Mouse (Mus musculus) left cerebral cortex, postnatal 14 days (tissue): Measurements from ENCODE around the gene Hnrnpul2. TPM values are rescaled to one million over a fixed set of nuclear protein-coding genes. Genes with fewer than 3 reads are reported as not detected.

Experiments
- total RNA-seq, 2 experiments: library from RNA; stranded (reverse); gene quantifications; 2 replicates each; pipeline ENCODE4 v1.2.3; 2021

Gene Hnrnpul2
- total RNA-seq, 2 experiments from 2014 or later: 92.3 to 95.8 TPM

Other genes starting within 250 kb of the Hnrnpul2 start
- gene Slc22a8, start 228.8 kb upstream of the Hnrnpul2 start, total RNA-seq: 10 to 100 TPM; 22.1 to 23.8 TPM
- gene Slc22a6, start 202.0 kb upstream of the Hnrnpul2 start, total RNA-seq: 1 to 10 TPM; 4.8 to 5.7 TPM
- gene Chrm1, start 156.2 kb upstream of the Hnrnpul2 start, total RNA-seq: 100 to 1,000 TPM; 148 to 165 TPM
- 100 to 1,000 TPM; 182 to 189 TPM for gene Slc3a2, start 96.6 kb upstream of the Hnrnpul2 start, total RNA-seq
- gene Wdr74, start 84.2 kb upstream of the Hnrnpul2 start, total RNA-seq: 10 to 100 TPM; 42.3 to 43.9 TPM
- not detected for gene 1700092M07Rik, start 79.3 kb upstream of the Hnrnpul2 start, total RNA-seq
- gene Stx5a, start 78.6 kb upstream of the Hnrnpul2 start, total RNA-seq: 10 to 100 TPM; 63.6 to 64.6 TPM
- 10 to 100 TPM; 61.9 to 73.6 TPM for gene Nxf1, start 62.9 kb upstream of the Hnrnpul2 start, total RNA-seq
- gene Tmem223, start 49.0 kb upstream of the Hnrnpul2 start, total RNA-seq: 10 to 100 TPM; 80.1 to 91.9 TPM
- gene Tmem179b, start 45.5 kb upstream of the Hnrnpul2 start, total RNA-seq: 10 to 100 TPM in 1 of 2 experiments, 1 to 10 TPM in 1; 8.9 to 10.9 TPM
- 10 to 100 TPM; 11.9 to 13.4 TPM for gene Taf6l, start 33.6 kb upstream of the Hnrnpul2 start, total RNA-seq
- gene Polr2g, start 21.4 kb upstream of the Hnrnpul2 start, total RNA-seq: 100 to 1,000 TPM; 108 to 110 TPM
- 1 to 10 TPM; 4.2 to 5.1 TPM for gene Zbtb3, start 17.5 kb upstream of the Hnrnpul2 start, total RNA-seq
- gene Ttc9c, start 677 bp upstream of the Hnrnpul2 start, total RNA-seq: 10 to 100 TPM; 28.2 to 30.5 TPM
- not detected for gene AC129217.1, start 9.8 kb downstream of the Hnrnpul2 start, total RNA-seq
- 100 to 1,000 TPM; 111 to 117 TPM for gene Bscl2, start 17.5 kb downstream of the Hnrnpul2 start, total RNA-seq
- 100 to 1,000 TPM; 268 to 295 TPM for gene Gng3, start 19.2 kb downstream of the Hnrnpul2 start, total RNA-seq
- under 1 TPM; 0.88 to 0.91 TPM for gene Lrrn4cl, start 30.8 kb downstream of the Hnrnpul2 start, total RNA-seq
- gene Ubxn1, start 51.5 kb downstream of the Hnrnpul2 start, total RNA-seq: 10 to 100 TPM; 91.5 to 93.8 TPM
- gene Uqcc3, start 60.9 kb downstream of the Hnrnpul2 start, total RNA-seq: 10 to 100 TPM; 30.6 to 36.9 TPM
- gene Lbhd1, start 63.7 kb downstream of the Hnrnpul2 start, total RNA-seq: 1 to 10 TPM; 4.0 to 4.3 TPM
- not detected for gene Gm49403, start 63.9 kb downstream of the Hnrnpul2 start, total RNA-seq
- gene 1810009A15Rik, start 68.8 kb downstream of the Hnrnpul2 start, total RNA-seq: 10 to 100 TPM; 15.9 to 22.2 TPM
- gene Gm49416, start 68.9 kb downstream of the Hnrnpul2 start, total RNA-seq: 1 to 10 TPM; 2.4 to 4.3 TPM
- gene Ints5, start 73.0 kb downstream of the Hnrnpul2 start, total RNA-seq: 10 to 100 TPM; 23.0 to 23.4 TPM
- 100 to 1,000 TPM in 1 of 2 experiments, 10 to 100 TPM in 1; 97.6 to 104 TPM for gene Ganab, start 78.1 kb downstream of the Hnrnpul2 start, total RNA-seq
- 100 to 1,000 TPM; 134 to 142 TPM for gene B3gat3, start 100.4 kb downstream of the Hnrnpul2 start, total RNA-seq
- 1 to 10 TPM; 3.5 to 4.0 TPM for gene Rom1, start 109.3 kb downstream of the Hnrnpul2 start, total RNA-seq
- 1 to 10 TPM; 7.4 to 9.0 TPM for gene Eml3, start 109.5 kb downstream of the Hnrnpul2 start, total RNA-seq
- gene Mta2, start 121.9 kb downstream of the Hnrnpul2 start, total RNA-seq: 10 to 100 TPM; 48.6 to 50.3 TPM
- 10 to 100 TPM; 16.7 to 16.8 TPM for gene Tut1, start 133.8 kb downstream of the Hnrnpul2 start, total RNA-seq
- gene Eef1g, start 147.0 kb downstream of the Hnrnpul2 start, total RNA-seq: 100 to 1,000 TPM; 188 to 198 TPM
- gene Ahnak, start 169.3 kb downstream of the Hnrnpul2 start, total RNA-seq: 10 to 100 TPM; 15.7 to 23.9 TPM